In the genomic region with DNA sequence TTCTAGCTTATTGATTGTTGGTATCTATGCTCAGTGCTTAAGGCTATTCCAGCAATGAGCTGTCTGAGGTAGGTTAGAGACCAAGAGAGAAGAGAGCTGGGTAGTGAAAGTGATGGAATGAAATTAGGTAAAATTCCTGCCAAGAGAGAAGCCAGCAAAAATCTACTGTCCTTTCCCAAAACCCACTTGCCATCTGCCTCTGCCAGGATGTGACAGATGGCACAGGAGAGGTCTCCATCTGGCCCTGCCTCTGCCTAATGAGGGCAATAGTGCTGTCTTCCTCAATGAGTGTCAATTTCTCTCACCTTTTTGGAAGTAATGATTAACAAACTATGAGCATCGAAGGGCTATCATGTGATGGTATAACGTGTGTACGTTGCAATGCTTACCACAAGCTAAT, we compare ENCODE assay signal across 17 mouse cellular contexts. TPM values are rescaled to one million over a fixed set of nuclear protein-coding genes. Genes with fewer than 3 reads are reported as not detected.
A peak's percentile ranks its signal among the peaks of the same experiment; 100 is the strongest.
DNase-seq lines count a peak whose midpoint lies in the region; ATAC-seq and TF ChIP-seq lines count a peak whose summit lies in the region.
"Had no signal": no experiment of that assay in that cellular context is flagged by ENCODE, and none has a peak within 500 bp of the region (broad histone marks: within the 10 kb centered on the region; RNA-seq: fewer than 3 reads in every experiment).

No protein-coding gene starts in this region.

- no peak for TF ChIP-seq POLR2A in brain, embryonic 14.5 days (IDR thresholded peaks at IDR 0.05; ENCODE audit: borderline replicate concordance, extremely low read depth, insufficient read depth, insufficient read length, poor library complexity, severe bottlenecking)

- no peak overlapping the region for H3K4me3 ChIP-seq in hindbrain, embryonic 15.5 days
- no peak overlapping the region for H3K4me3 ChIP-seq in hindbrain, embryonic 10.5 days
- H3K4me3 ChIP-seq in forebrain, embryonic 15.5 days = no peak overlapping the region
- H3K4me3 ChIP-seq: intestine, embryonic 15.5 days; limb, embryonic 10.5 days; liver, embryonic 13.5 days had no signal

- no peaks in the 10 kb centered on the region for H3K36me3 ChIP-seq in hindbrain, embryonic 15.5 days
- H3K36me3 ChIP-seq in hindbrain, embryonic 10.5 days = no peaks in the 10 kb centered on the region
- no peaks in the 10 kb centered on the region for H3K36me3 ChIP-seq in forebrain, embryonic 15.5 days
- H3K36me3 ChIP-seq: intestine, embryonic 15.5 days; limb, embryonic 10.5 days; liver, embryonic 13.5 days had no signal

- 63% methylated on average over 3 of the region's 3 CpGs for WGBS in hindbrain, embryonic 15.5 days
- 92% methylated on average over 3 of the region's 3 CpGs for WGBS in hindbrain, embryonic 10.5 days
- 58% methylated on average over 3 of the region's 3 CpGs for WGBS in forebrain, embryonic 15.5 days

- no peak for DNase-seq in hindbrain, embryonic 10.5 days (ENCODE audit: low spot score)
- peak; percentile 60 for DNase-seq in brain, embryonic 14.5 days (ENCODE audit: low read depth)
- DNase-seq in cerebellum, adult 9-10 months = peak; percentile 99
- DNase-seq in layer of hippocampus, adult 9-10 months (ENCODE audit: low spot score) = peak; percentile 65
- no peak for DNase-seq in kidney, postnatal 4 days
- DNase-seq in kidney, adult 11 months = no peak
- DNase-seq: adrenal gland, postnatal 25 days; B cell, adult 2 months; heart, adult 11 months; kidney, postnatal 10 days; liver, embryonic 13.5 days; lung, postnatal 14 days; spleen, adult 18-20 months had no signal

- H3K4me2 ChIP-seq in hindbrain, embryonic 15.5 days = no peak overlapping the region
- no peak overlapping the region for H3K4me2 ChIP-seq in forebrain, embryonic 15.5 days (replicated peaks)
- H3K4me2 ChIP-seq: intestine, embryonic 15.5 days; liver, embryonic 13.5 days had no signal

- no peaks in the 10 kb centered on the region for H3K9me3 ChIP-seq in hindbrain, embryonic 15.5 days
- no peaks in the 10 kb centered on the region for H3K9me3 ChIP-seq in hindbrain, embryonic 10.5 days
- H3K9me3 ChIP-seq in forebrain, embryonic 15.5 days = no peaks in the 10 kb centered on the region
- H3K9me3 ChIP-seq: intestine, embryonic 15.5 days; limb, embryonic 10.5 days; liver, embryonic 13.5 days had no signal

- no peak overlapping the region for H3K9ac ChIP-seq in hindbrain, embryonic 15.5 days
- H3K9ac ChIP-seq in forebrain, embryonic 15.5 days (replicated peaks) = no peak overlapping the region
- H3K9ac ChIP-seq: intestine, embryonic 15.5 days; liver, embryonic 13.5 days had no signal

- H3K4me1 ChIP-seq in hindbrain, embryonic 15.5 days (replicated peaks) = no peaks in the 10 kb centered on the region
- H3K4me1 ChIP-seq in hindbrain, embryonic 10.5 days (replicated peaks) = 0 out of 2 replicates have a peak, but pooled peaks cover 3% of the 10 kb centered on the region
- H3K4me1 ChIP-seq in forebrain, embryonic 15.5 days = peaks cover 15% of the 10 kb centered on the region
- H3K4me1 ChIP-seq: intestine, embryonic 15.5 days; limb, embryonic 10.5 days had no signal

- peak; percentile 54; the same call in 1 of the 2 replicates for ATAC-seq in hindbrain, embryonic 15.5 days (ENCODE audit: low FRiP score, low read depth)
- ATAC-seq in forebrain, embryonic 15.5 days (replicated peaks) = no peak
- ATAC-seq: intestine, embryonic 15.5 days had no signal

- H3K27me3 ChIP-seq in hindbrain, embryonic 15.5 days = no peaks in the 10 kb centered on the region
- H3K27me3 ChIP-seq in hindbrain, embryonic 10.5 days (ENCODE audit: insufficient read depth, poor library complexity, severe bottlenecking) = no peaks in the 10 kb centered on the region
- no peaks in the 10 kb centered on the region for H3K27me3 ChIP-seq in forebrain, embryonic 15.5 days
- H3K27me3 ChIP-seq: intestine, embryonic 15.5 days; liver, embryonic 13.5 days had no signal

- no peak for TF ChIP-seq CTCF in brain, embryonic 14.5 days (IDR thresholded peaks at IDR 0.05; ENCODE audit: borderline replicate concordance, extremely low read depth, insufficient read depth, insufficient read length)

- H3K27ac ChIP-seq in hindbrain, embryonic 15.5 days (replicated peaks) = no peak overlapping the region
- H3K27ac ChIP-seq in hindbrain, embryonic 10.5 days = no peak overlapping the region
- H3K27ac ChIP-seq in forebrain, embryonic 15.5 days (replicated peaks) = no peak overlapping the region
- H3K27ac ChIP-seq: intestine, embryonic 15.5 days; limb, embryonic 10.5 days; liver, embryonic 13.5 days had no signal

RNA-seq across cellular contexts. Expression of gene 2010109A12Rik, which starts 29.6 kb away (rescaled TPM):
- polyA plus RNA-seq in hindbrain, embryonic 15.5 days (2015; fragmentation: Nextera tagmentation; extraction: Ambion mirVana) = 1.1 and 1.5 TPM in 2 replicates
- 2.3 and 2.6 TPM in 2 replicates for polyA plus RNA-seq in hindbrain, embryonic 10.5 days (2016; fragmentation: Nextera tagmentation; extraction: Ambion mirVana)
- polyA plus RNA-seq in brain, embryonic 14.5 days (2012; rRNA removed) = 0.27 and 0.90 TPM in 2 replicates
- 2.3 and 3.5 TPM in 2 replicates for polyA plus RNA-seq in forebrain, embryonic 15.5 days (2015; fragmentation: Nextera tagmentation; extraction: Ambion mirVana)

RNA-seq across cellular contexts. Expression of gene Ccni, which starts 29.6 kb away (rescaled TPM):
- 130 and 133 TPM in 2 replicates for polyA plus RNA-seq in hindbrain, embryonic 15.5 days (2015; fragmentation: Nextera tagmentation; extraction: Ambion mirVana)
- polyA plus RNA-seq in hindbrain, embryonic 10.5 days (2016; fragmentation: Nextera tagmentation; extraction: Ambion mirVana) = 115 and 118 TPM in 2 replicates
- polyA plus RNA-seq in brain, embryonic 14.5 days (2012; rRNA removed) = 147 and 187 TPM in 2 replicates
- 202 and 223 TPM in 2 replicates for polyA plus RNA-seq in forebrain, embryonic 15.5 days (2015; fragmentation: Nextera tagmentation; extraction: Ambion mirVana)

RNA-seq across cellular contexts. Expression of gene Ccng2, which starts 31.2 kb away (rescaled TPM):
- 79.7 and 88.8 TPM in 2 replicates for polyA plus RNA-seq in hindbrain, embryonic 15.5 days (2015; fragmentation: Nextera tagmentation; extraction: Ambion mirVana)
- 50.9 and 67.0 TPM in 2 replicates for polyA plus RNA-seq in hindbrain, embryonic 10.5 days (2016; fragmentation: Nextera tagmentation; extraction: Ambion mirVana)
- polyA plus RNA-seq in brain, embryonic 14.5 days (2012; rRNA removed) = 83.1 and 97.4 TPM in 2 replicates
- polyA plus RNA-seq in forebrain, embryonic 15.5 days (2015; fragmentation: Nextera tagmentation; extraction: Ambion mirVana) = 177 and 187 TPM in 2 replicates

Comparison
In these comparisons a context has a peak if more than half of its experiments do, and no peak if none do; other contexts are left out.
1. DNase-seq: peak in brain, embryonic 14.5 days (single experiment), cerebellum, adult 9-10 months (single experiment) and layer of hippocampus, adult 9-10 months (single experiment); none in hindbrain, embryonic 10.5 days (single experiment), kidney, postnatal 4 days (0 of 2) and kidney, adult 11 months (single experiment).